Mouse (Mus musculus) inflammation-experienced regulatory T-cells, adult 6 months (primary cell): ENCODE data around the gene Btbd9. TPM values are rescaled to one million over a fixed set of nuclear protein-coding genes. Genes with fewer than 3 reads are reported as not detected.
A peak's percentile ranks its signal among the peaks of the same experiment; 100 is the strongest.

ENCODE experiments used
- ATAC-seq: one replicate; pipeline ENCODE4 v1.8.0; 2017
- polyA plus RNA-seq, 3 experiments: library from polyadenylated mRNA; unstranded; fragments of 100-300 nt; shearing (Covaris generic); gene quantifications; one replicate each; pipeline ENCODE4 v1.2.1; 2017

Btbd9 gene
- polyA plus RNA-seq, 3 experiments from 2014 or later = 41.5 to 78.0 (median 69.7) TPM

DNA sequence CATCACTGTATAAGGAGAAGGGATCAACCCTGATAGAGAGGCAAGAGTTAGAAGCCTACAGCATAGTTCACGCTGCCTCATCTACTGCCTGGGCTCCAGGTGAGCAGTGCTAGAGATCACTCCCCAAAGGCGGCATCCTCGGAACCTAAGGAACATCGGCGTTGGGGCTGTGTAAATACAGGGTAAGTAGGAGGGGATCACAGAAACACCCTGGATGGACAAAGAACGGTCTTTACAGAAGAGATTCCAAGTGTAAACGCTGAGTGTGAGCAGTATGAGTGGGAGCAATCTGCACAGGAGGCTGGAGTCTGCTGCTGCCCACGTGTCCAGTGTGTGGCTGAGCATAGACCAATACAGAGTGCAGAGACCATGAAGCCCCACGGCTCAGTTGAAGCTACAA lies 190.0 kb downstream of the Btbd9 start:
- ATAC-seq = no peak

DNA sequence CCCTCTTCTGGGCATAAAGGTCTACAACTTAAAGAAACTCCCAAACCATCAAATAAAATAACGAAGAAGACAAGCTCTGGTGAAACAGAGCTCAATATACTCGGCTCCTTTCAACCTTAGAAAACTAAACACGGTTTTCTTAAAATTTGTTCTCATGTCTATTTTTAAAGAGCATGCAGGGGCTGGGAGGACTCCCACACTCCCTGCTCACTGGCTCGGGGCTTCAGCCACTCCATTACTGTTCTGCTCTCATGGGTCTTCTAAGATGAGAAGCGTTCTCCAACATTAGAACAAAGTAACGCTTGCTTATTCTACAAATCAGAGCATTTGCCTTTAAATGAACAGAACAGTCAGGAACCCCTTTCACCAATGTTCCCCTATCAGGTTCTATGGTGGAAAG lies 192.6 kb downstream of the Btbd9 start:
- ATAC-seq = no peak

DNA sequence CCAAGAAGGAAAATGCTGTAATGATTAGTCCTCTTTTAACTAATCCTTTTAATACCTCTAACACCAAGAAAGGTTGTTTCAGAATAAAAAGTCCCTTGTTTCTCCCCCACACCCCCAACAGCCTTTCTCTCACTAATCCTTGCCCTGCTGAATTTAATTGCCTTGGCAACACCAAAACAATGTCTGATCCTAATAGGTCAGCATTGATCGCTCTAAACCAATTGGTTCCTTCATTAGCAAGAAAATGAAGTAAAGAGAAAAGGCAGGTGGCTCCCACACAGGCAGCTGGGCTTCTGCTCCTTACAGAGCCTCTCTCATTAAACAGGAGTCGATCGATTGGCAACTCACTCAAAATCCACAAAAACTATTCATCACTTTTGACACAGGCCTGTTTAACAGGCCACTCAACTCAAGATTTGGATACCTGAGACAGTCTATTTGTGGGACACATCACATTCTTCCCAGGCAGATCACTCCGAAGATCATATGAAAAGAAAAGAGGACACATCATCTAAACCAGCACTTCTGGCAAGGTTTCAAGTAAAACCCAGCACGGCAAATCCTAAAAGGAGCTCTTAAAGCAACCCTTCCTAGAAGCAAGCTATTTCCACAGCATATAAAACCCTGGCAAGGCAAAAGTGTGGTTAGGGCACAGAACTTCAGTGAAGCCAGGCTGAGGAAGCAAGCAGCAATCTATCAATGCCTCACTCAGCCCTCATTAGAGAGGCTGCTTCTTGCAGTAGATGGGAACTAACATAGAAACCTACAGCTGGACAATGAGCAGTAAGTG lies 197.9 kb downstream of the Btbd9 start:
- ATAC-seq = no peak

DNA sequence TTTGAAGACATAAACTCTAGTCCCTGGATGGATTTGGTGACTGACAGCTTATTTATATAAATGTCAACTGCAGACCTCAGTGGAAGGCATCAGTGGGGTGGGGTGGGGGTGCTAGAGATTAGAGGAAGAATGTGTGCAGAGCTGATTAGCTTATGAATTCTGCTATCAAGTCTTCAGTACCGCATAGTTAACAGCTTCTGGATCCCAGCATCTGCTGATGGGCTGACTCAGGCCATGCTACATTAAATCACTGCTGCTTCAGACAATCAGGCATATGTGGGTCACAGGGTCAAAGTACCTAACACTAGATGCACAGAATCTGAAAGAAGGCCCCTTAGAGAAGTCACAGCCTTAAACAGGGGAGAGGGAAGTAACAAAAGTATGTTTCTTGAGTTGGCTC lies 198.5 kb downstream of the Btbd9 start:
- ATAC-seq = no peak

GRCm38 (mm10) chr17:30375107-30375506 lies 201.2 kb downstream of the Btbd9 start:
- ATAC-seq = no peak

DNA sequence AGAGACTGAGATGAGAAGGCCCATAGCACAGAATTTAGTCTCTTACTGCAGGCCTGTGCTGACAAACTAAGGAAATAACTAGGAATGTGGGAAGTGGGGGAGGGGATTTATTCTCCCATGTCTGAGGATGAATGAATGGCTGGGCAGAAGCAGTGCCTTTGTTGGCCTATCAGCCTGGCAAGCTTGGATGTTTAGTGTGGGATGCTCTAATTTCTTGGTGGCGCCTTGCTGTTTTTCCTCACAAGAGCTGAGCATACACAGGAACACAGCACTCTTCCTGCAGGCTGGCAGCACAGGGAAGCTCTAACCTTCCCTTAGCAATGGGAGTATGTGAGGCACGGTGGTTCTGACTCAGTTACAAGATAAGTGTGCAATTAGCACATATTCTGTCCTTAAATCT lies 207.7 kb downstream of the Btbd9 start:
- ATAC-seq = no peak

GRCm38 (mm10) chr17:30364701-30365100 lies 211.6 kb downstream of the Btbd9 start:
- ATAC-seq = no peak

DNA sequence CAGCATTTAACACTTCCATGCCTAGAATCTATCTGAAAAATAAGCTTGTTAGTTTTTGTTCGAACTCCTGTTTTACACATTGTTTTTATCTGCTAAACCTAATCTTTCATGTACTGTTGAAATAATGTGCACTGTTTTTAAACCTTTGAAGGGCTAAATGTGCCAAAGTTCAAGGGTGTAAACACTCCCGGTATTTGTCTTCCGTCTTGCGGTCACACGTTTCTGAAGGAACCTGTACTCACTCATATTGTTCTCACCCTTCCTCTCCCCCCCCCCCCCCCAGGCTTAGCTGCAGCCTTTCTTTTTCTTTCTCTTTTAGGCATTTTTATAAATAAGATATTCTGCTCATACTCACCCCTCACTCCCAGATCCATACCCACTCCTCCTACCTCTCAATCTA lies 212.9 kb downstream of the Btbd9 start:
- ATAC-seq = peak; percentile 84

DNA sequence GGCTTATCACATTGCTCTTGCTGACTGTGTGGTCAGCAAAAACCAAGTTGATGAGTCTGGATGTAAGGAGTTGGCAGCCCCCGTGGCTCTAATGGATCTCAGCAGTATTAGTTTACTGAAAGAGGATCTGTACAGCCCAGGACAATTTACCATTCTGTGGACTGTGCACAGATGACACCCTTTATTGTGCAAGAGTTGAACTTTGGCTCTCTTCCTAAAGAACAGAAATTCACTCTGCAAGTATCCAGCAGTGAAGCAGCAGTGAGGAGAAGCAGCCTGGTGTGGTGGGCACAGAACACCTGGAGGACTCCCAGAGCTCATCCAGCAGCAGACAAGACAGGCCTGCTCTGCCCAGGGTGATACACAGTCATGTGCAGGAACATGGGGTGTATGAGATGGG lies 215.6 kb downstream of the Btbd9 start:
- ATAC-seq = no peak

- ATAC-seq = no peak
Measured at GRCm38 (mm10) chr17:30359392-30359791, 216.9 kb downstream of the Btbd9 start.

- no peak for ATAC-seq
Measured at GRCm38 (mm10) chr17:30355431-30355830, 220.9 kb downstream of the Btbd9 start.

- ATAC-seq = no peak
Measured at GRCm38 (mm10) chr17:30354381-30354780, 221.9 kb downstream of the Btbd9 start.

- no peak for ATAC-seq
Measured at GRCm38 (mm10) chr17:30348031-30348430, 228.3 kb downstream of the Btbd9 start.

GRCm38 (mm10) chr17:30347101-30347613 lies 229.1 kb downstream of the Btbd9 start:
- no peak for ATAC-seq

DNA sequence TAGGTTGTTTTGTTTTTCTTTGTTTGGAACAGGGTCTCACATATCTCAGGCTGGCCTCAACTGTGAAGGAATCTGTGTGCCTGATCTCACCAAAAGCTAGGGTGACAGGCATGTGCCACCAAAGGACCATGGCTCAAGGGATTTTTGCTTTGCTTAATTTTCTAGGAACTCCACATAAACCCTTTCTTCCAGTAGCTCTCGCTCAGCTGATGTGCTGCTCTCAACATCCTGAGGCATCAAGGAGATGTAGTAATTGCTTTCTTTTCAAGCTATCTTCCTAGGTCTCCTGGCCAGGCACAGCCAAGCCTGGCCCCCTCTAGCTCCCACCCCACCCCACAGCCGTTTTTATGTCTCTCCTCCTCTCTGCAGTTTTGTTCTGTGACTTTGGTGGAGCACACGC lies 231.3 kb downstream of the Btbd9 start:
- ATAC-seq = no peak

DNA sequence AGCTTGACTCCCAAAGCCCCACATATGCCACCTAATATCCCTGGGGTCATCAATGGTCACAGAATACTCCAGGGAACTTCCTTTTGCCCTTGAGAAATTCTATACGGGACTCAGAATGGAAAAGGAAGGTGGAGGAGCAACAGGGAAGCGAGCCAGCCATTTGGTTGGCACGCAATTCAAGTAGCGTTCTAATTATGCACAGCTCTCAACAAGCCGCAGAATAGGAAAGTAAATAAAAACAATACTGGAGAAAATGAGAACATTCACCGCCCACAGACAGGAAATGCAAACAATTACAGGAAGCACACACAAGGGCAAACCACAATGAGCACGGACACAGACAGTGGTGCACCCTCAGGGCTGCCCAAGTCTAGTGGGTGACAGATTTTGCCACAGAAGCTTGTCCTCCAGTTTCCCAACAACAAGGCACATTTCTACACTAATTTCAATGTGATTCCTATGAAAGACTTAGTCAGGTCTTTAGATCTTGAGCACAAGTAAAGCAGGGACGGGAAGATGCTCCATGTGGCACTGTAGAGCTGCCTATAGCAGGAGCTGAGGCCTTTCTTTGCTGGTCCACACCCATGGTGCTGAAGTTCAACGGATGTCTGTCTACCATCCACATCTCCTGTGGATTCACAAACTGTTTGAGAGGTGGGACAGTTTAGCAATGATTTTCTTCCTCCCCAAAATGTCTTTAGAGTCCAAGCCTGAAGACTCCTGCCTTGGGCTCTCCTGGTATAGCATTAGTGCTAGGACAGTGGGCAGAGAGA lies 232.4 kb downstream of the Btbd9 start:
- no peak for ATAC-seq

GRCm38 (mm10) chr17:30341556-30341955 lies 234.7 kb downstream of the Btbd9 start:
- no peak for ATAC-seq

GRCm38 (mm10) chr17:30340495-30341126 lies 235.7 kb downstream of the Btbd9 start:
- no peak for ATAC-seq

DNA sequence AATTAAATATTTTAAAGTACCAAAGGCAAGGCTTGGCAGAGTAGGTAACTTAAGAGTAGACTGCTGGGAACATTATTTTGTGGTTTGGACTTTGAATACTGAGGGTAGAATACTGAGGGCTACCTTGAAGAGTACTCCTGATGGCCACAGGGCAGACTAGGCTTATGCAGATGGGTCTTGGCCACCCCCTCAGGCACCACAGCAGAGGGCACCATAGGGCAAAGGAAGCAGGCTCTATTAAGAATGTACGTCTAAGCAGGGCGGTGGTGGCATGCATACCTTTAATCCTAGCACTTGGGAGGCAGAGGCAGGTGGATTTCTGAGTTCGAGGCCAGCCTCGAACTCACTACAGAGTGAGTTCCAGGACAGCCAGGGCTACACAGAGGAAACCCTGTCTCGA lies 237.0 kb downstream of the Btbd9 start:
- ATAC-seq = no peak

DNA sequence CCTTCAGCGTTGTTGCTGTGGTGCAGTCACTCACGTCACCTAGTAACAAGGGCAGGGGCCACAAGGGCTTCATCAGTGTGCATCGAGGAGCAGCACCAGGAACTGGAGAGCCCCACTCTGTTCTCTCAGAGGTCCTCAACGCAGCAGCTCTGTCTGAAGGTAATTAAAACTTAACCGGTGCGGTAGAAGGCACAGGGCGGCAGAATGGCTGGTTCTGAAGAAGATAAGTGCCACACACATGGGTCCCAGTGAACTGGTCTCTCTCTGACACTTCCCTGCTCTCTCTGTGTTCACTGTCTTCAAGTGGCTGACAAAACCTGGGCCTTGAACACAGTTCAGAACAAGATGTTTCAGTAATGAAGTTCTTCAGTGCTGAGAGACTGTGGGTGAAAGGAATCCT lies 239.5 kb downstream of the Btbd9 start:
- no peak for ATAC-seq

- no peak for ATAC-seq
Measured at GRCm38 (mm10) chr17:30336280-30336679, 240.0 kb downstream of the Btbd9 start.

- ATAC-seq = no peak
Measured at GRCm38 (mm10) chr17:30335746-30336145, 240.5 kb downstream of the Btbd9 start.

GRCm38 (mm10) chr17:30334257-30334656 lies 242.0 kb downstream of the Btbd9 start:
- no peak for ATAC-seq
